24 mouse cellular contexts compared by ENCODE assay signal in genomic region chr11:61112323-61112995, GRCm38 (mm10). TPM values are rescaled to one million over a fixed set of nuclear protein-coding genes. Genes with fewer than 3 reads are reported as not detected.
DNase-seq lines count a peak whose midpoint lies in the region; ATAC-seq and TF ChIP-seq lines count a peak whose summit lies in the region.
"Had no signal": no experiment of that assay in that cellular context is flagged by ENCODE, and none has a peak within 500 bp of the region (broad histone marks: within the 10 kb centered on the region; RNA-seq: fewer than 3 reads in every experiment).

No protein-coding gene starts in this region.

- no peaks in the 10 kb centered on the region for H3K36me3 ChIP-seq in CH12.LX (replicated peaks in 1 of 2; ENCODE audit: control insufficient read depth in 1 of 2, insufficient read depth in 1 of 2, low read length in 1 of 2)
- no peaks in the 10 kb centered on the region for H3K36me3 ChIP-seq in splenic B cell, adult 2 months (ENCODE audit: control insufficient read depth, insufficient read depth, low read length, poor library complexity, severe bottlenecking)
- H3K36me3 ChIP-seq: embryonic facial prominence, embryonic 12.5 days; limb, embryonic 15.5 days; lung, embryonic 15.5 days; midbrain, embryonic 13.5 days had no signal

- peak; percentile 45 for ATAC-seq in megakaryocyte, adult 5-6 weeks (ENCODE audit: poor library complexity, severe bottlenecking)
- ATAC-seq: CD4-positive, CD25-positive, alpha-beta regulatory T cell, adult 4 months; hindbrain, embryonic 16.5 days; intestine, embryonic 16.5 days; midbrain, embryonic 13.5 days had no signal

- no peak; the same call in none of the 2 replicates for TF ChIP-seq RAD21 in CH12.LX (IDR thresholded peaks at IDR 0.05; ENCODE audit: low read depth, low read length)

- peak overlapping the region; percentile 59 for H3K4me2 ChIP-seq in CH12.LX (ENCODE audit: insufficient read depth, low read depth, poor library complexity, severe bottlenecking)
- H3K4me2 ChIP-seq: embryonic facial prominence, embryonic 12.5 days; limb, embryonic 15.5 days; lung, embryonic 15.5 days; midbrain, embryonic 13.5 days had no signal

- peak; percentile 29; the same call in 1 of the 2 replicates for TF ChIP-seq POLR2A in CH12.LX (IDR thresholded peaks at IDR 0.05; ENCODE audit: low read depth, low read length)

- no peak for TF ChIP-seq CTCF in CH12.LX (conservative IDR thresholded peaks at IDR 0.05 in 1 of 2, IDR thresholded peaks at IDR 0.05 in 1 of 2; ENCODE audit: low read depth in 2 of 2, low read length in 2 of 2)

- DNase-seq in lung, postnatal 25 days (ENCODE audit: low spot score) = peak; percentile 28
- no peak for DNase-seq in lung, postnatal 4 days
- DNase-seq in CH12.LX (ENCODE audit: extremely low read depth) = peak; percentile 94
- peak; percentile 83 for DNase-seq in splenic B cell, adult 2 months (ENCODE audit: low read depth, low spot score)
- no peak for DNase-seq in kidney, postnatal 14 days
- no peak for DNase-seq in kidney, postnatal 4 days
- DNase-seq: cerebellum, adult 11-12 months; cerebellum, postnatal 10 days; kidney, postnatal 36 days; layer of hippocampus, adult 9-11 months; left cerebral cortex, postnatal 4 days; right cerebral cortex, postnatal 14 days; thymus, adult 2 months; thymus, postnatal 4 days had no signal

- peak overlapping the region; percentile 48 for H3K27ac ChIP-seq in CH12.LX (ENCODE audit: insufficient read depth, low read depth)
- H3K27ac ChIP-seq: embryonic facial prominence, embryonic 12.5 days; limb, embryonic 15.5 days; lung, embryonic 15.5 days; midbrain, embryonic 13.5 days; stomach, postnatal 0 days had no signal

- no peaks in the 10 kb centered on the region for H3K79me2 ChIP-seq in CH12.LX (replicated peaks; ENCODE audit: control insufficient read depth, extremely low read depth, insufficient read depth, poor library complexity, severe bottlenecking)

- dilution Hi-C loops in CH12.LX (cut with MboI; ENCODE audit: extremely low pct_ligation_motif_present, extremely low pct_unique_long_range_greater_than_20kb, low sequenced_read_pairs) = no loop called here

- peaks cover 2% of the 10 kb centered on the region for H3K27me3 ChIP-seq in CH12.LX (replicated peaks)
- no peaks in the 10 kb centered on the region for H3K27me3 ChIP-seq in splenic B cell, adult 2 months (ENCODE audit: control insufficient read depth, insufficient read depth, low read length, poor library complexity, severe bottlenecking)
- H3K27me3 ChIP-seq: embryonic facial prominence, embryonic 12.5 days; limb, embryonic 15.5 days; lung, embryonic 15.5 days; midbrain, embryonic 13.5 days had no signal

- no peak overlapping the region for H3K9ac ChIP-seq in CH12.LX (ENCODE audit: insufficient read depth, low read depth)
- H3K9ac ChIP-seq: embryonic facial prominence, embryonic 12.5 days; limb, embryonic 15.5 days; lung, embryonic 15.5 days; midbrain, embryonic 13.5 days had no signal

- H3K4me1 ChIP-seq in CH12.LX (ENCODE audit: control insufficient read depth in 1 of 2, insufficient read depth in 2 of 2) = peaks cover 65 to 85% of the 10 kb centered on the region in 2 experiments
- H3K4me1 ChIP-seq: embryonic facial prominence, embryonic 12.5 days; limb, embryonic 15.5 days; lung, embryonic 15.5 days; midbrain, embryonic 13.5 days had no signal

- in situ Hi-C loops in CH12.LX (cut with MboI; ENCODE audit: low pct_ligation_motif_present, low pct_unique_long_range_greater_than_20kb, low sequenced_read_pairs) = loop anchor here (5.0 kb wide), 1 partner anchor 530 kb away; no protein-coding TSS in a partner anchor

- no peak overlapping the region for H3K4me3 ChIP-seq in CH12.LX (replicated peaks in 1 of 3; ENCODE audit: low read depth in 2 of 3, low read length in 2 of 3, poor library complexity in 1 of 3)
- H3K4me3 ChIP-seq: embryonic facial prominence, embryonic 12.5 days; limb, embryonic 15.5 days; lung, embryonic 15.5 days; megakaryocyte, embryonic 14.5 days; midbrain, embryonic 13.5 days had no signal

- TF ChIP-seq EP300 in CH12.LX (IDR thresholded peaks at IDR 0.05; ENCODE audit: low read length) = peak; percentile 94

- no peaks in the 10 kb centered on the region for H3K9me3 ChIP-seq in CH12.LX (replicated peaks; ENCODE audit: low read length)
- H3K9me3 ChIP-seq: embryonic facial prominence, embryonic 12.5 days; limb, embryonic 15.5 days; lung, embryonic 15.5 days; midbrain, embryonic 13.5 days had no signal

TF ChIP-seq in CH12.LX, 34 proteins besides CTCF, POLR2A, EP300 and RAD21:
- TF ChIP-seq MAFK (IDR thresholded peaks at IDR 0.05; ENCODE audit: insufficient replicate concordance, low read length) (peak; percentile 74; the same call in 1 of the 2 replicates), MEF2A (IDR thresholded peaks at IDR 0.05; ENCODE audit: borderline replicate concordance, low read depth, low read length) (peak; percentile 97), KAT2A (IDR thresholded peaks at IDR 0.05; ENCODE audit: insufficient replicate concordance, low read length) (0 out of 2 replicates have a peak, but pooled peaks have one; percentile 45), SMC3 (IDR thresholded peaks at IDR 0.05; ENCODE audit: low read depth, low read length) (no peak; the same call in 1 of the 2 replicates), ETS1 (conservative IDR thresholded peaks at IDR 0.05; ENCODE audit: low read depth, low read length) (peak; percentile 97), TBP (conservative IDR thresholded peaks at IDR 0.05; ENCODE audit: low read depth, low read length) (peak; percentile 74; the same call in 1 of the 2 replicates), HCFC1 (IDR thresholded peaks at IDR 0.05; ENCODE audit: low read depth, low read length) (no peak; the same call in 1 of the 2 replicates), MAZ (IDR thresholded peaks at IDR 0.05; ENCODE audit: low read depth, low read length) (peak; percentile 85; the same call in 1 of the 2 replicates), SIN3A (IDR thresholded peaks at IDR 0.05; ENCODE audit: low read length) (peak; percentile 92), BHLHE40 (IDR thresholded peaks at IDR 0.05; ENCODE audit: low read depth, low read length) (peak; percentile 99), ZKSCAN1 (IDR thresholded peaks at IDR 0.05; ENCODE audit: borderline replicate concordance, low read depth, low read length) (no peak), MYC (IDR thresholded peaks at IDR 0.05; ENCODE audit: low read depth, low read length) (peak; percentile 79), POLR2AphosphoS2 (IDR thresholded peaks at IDR 0.05; ENCODE audit: low read depth, low read length) (no peak; the same call in 1 of the 2 replicates), MAX (IDR thresholded peaks at IDR 0.05; ENCODE audit: low read length) (peak; percentile 68), PAX5 (IDR thresholded peaks at IDR 0.05; ENCODE audit: low read length) (no peak), ELF1 (IDR thresholded peaks at IDR 0.05; ENCODE audit: low read depth, low read length) (0 out of 2 replicates have a peak, but pooled peaks have one; percentile 29), TCF12 (IDR thresholded peaks at IDR 0.05; ENCODE audit: low read depth, low read length) (peak; percentile 88), E2F4 (IDR thresholded peaks at IDR 0.05; ENCODE audit: insufficient replicate concordance, low read depth, low read length) (0 out of 2 replicates have a peak, but pooled peaks have one; percentile 52), MXI1 (IDR thresholded peaks at IDR 0.05; ENCODE audit: low read depth, low read length) (peak; percentile 32; the same call in 1 of the 2 replicates), JUN (IDR thresholded peaks at IDR 0.05; ENCODE audit: insufficient read depth, low read depth, low read length) (peak; percentile 80), ZC3H11A (IDR thresholded peaks at IDR 0.05; ENCODE audit: low read depth, low read length) (no peak), ZNF384 (IDR thresholded peaks at IDR 0.05; ENCODE audit: low read depth, low read length) (peak; percentile 72), GABPA (IDR thresholded peaks at IDR 0.05; ENCODE audit: insufficient replicate concordance, low read depth, low read length) (no peak), ZMIZ1 (IDR thresholded peaks at IDR 0.05; ENCODE audit: low read depth, low read length) (peak; percentile 57; the same call in 1 of the 2 replicates), CHD2 (IDR thresholded peaks at IDR 0.05; ENCODE audit: low read length) (peak; percentile 84), UBTF (IDR thresholded peaks at IDR 0.05; ENCODE audit: low read depth, low read length) (no peak), CHD1 (IDR thresholded peaks at IDR 0.05; ENCODE audit: low read depth, low read length) (0 out of 2 replicates have a peak, but pooled peaks have one; percentile 46), JUND (conservative IDR thresholded peaks at IDR 0.05; ENCODE audit: low read depth, low read length) (peak; percentile 86), RCOR1 (conservative IDR thresholded peaks at IDR 0.05; ENCODE audit: low read depth, low read length) (peak; percentile 90), NRF1 (IDR thresholded peaks at IDR 0.05; ENCODE audit: low read depth, low read length) (no peak), NELFE (IDR thresholded peaks at IDR 0.05; ENCODE audit: low read depth, low read length) (peak; percentile 57; the same call in 1 of the 2 replicates), USF1 (IDR thresholded peaks at IDR 0.05; ENCODE audit: low read depth, low read length) (no peak), USF2 (conservative IDR thresholded peaks at IDR 0.05; ENCODE audit: low read depth, low read length) (no peak), IRF4 (IDR thresholded peaks at IDR 0.05; ENCODE audit: low read depth, low read length) (peak; percentile 94)

RNA-seq across cellular contexts. Expression of gene Tnfrsf13b, which starts 14.1 kb away (rescaled TPM):
- total RNA-seq in CH12.LX (2012; rRNA removed) (260 and 365 TPM in 2 replicates), CH12.LX (2014; rRNA removed) (338 and 355 TPM in 2 replicates)
- polyA plus RNA-seq in CH12.LX (2012; ENCODE audit: insufficient read length, low read depth) = 299 and 356 TPM in 2 replicates
- total RNA-seq in megakaryocyte, adult 5-6 weeks (2015) = 59.3 and 72.4 TPM in 2 replicates
- 82.6 and 119 TPM in 2 replicates for total RNA-seq in megakaryocyte, adult 5-6 weeks (2017)

Comparison
In these comparisons a context has a peak if more than half of its experiments do, and no peak if none do; other contexts are left out.
1. DNase-seq: peak in lung, postnatal 25 days (single experiment), CH12.LX (single experiment) and splenic B cell, adult 2 months (single experiment); none in lung, postnatal 4 days (0 of 2), kidney, postnatal 14 days (single experiment) and kidney, postnatal 4 days (0 of 2).